Mouse (Mus musculus): Measurements from ENCODE around the gene Ubr4.

The Ubr4 gene

GRCm38 (mm10) chr4:139351931-139352711 lies at the start of gene Ubr4, which contains the start of the genes Mrto4 and Emc1:
Gene Ubr4 (plus strand): TSS chr4:139352609.
Gene Mrto4 (minus strand): TSS chr4:139352576.
Gene Emc1 (plus strand): TSS chr4:139352587.
- peak; percentile 68 to 74 for DNase-seq

GRCm38 (mm10) chr4:139305521-139305920 lies 46.9 kb upstream of the Ubr4 start:
- DNase-seq = no peak

GRCm38 (mm10) chr4:139307916-139308315 lies 44.5 kb upstream of the Ubr4 start:
- DNase-seq = no peak

GRCm38 (mm10) chr4:139309651-139310050 lies 42.8 kb upstream of the Ubr4 start:
- no peak for DNase-seq

GRCm38 (mm10) chr4:139310171-139310898 lies 42.1 kb upstream of the Ubr4 start, which contains the start of the genes Pqlc2 and Akr7a5:
Gene Pqlc2 (minus strand): TSS chr4:139310708.
Gene Akr7a5 (plus strand): TSS chr4:139310744.
- peak; percentile 93 for DNase-seq

GRCm38 (mm10) chr4:139310899-139311701 lies 41.3 kb upstream of the Ubr4 start:
- DNase-seq = no peak

- DNase-seq = no peak
Observed at GRCm38 (mm10) chr4:139311707-139312106, 40.7 kb upstream of the Ubr4 start.

GRCm38 (mm10) chr4:139312632-139313031 lies 39.8 kb upstream of the Ubr4 start:
- DNase-seq = no peak

- DNase-seq = no peak
Observed at GRCm38 (mm10) chr4:139318449-139318848, 34.0 kb upstream of the Ubr4 start.

GRCm38 (mm10) chr4:139319740-139320139 lies 32.7 kb upstream of the Ubr4 start:
- no peak for DNase-seq

GRCm38 (mm10) chr4:139330605-139331004 lies 21.8 kb upstream of the Ubr4 start:
- peak; percentile 69 to 79 for DNase-seq

GRCm38 (mm10) chr4:139334631-139335295 lies 17.6 kb upstream of the Ubr4 start:
- DNase-seq = no peak

GRCm38 (mm10) chr4:139335507-139335906 lies 16.9 kb upstream of the Ubr4 start:
- DNase-seq = no peak

GRCm38 (mm10) chr4:139336822-139337483 lies 15.5 kb upstream of the Ubr4 start:
- DNase-seq = peak; percentile 50 to 56

- DNase-seq = no peak
Observed at GRCm38 (mm10) chr4:139338145-139338544, 14.3 kb upstream of the Ubr4 start.

GRCm38 (mm10) chr4:139340835-139341234 lies 11.6 kb upstream of the Ubr4 start:
- no peak for DNase-seq

GRCm38 (mm10) chr4:139341556-139342233 lies 10.7 kb upstream of the Ubr4 start:
- no peak for DNase-seq

- DNase-seq = no peak
Observed at GRCm38 (mm10) chr4:139343718-139344117, 8.7 kb upstream of the Ubr4 start.

GRCm38 (mm10) chr4:139345416-139346019 lies 6.9 kb upstream of the Ubr4 start:
- no peak for DNase-seq

GRCm38 (mm10) chr4:139352832-139353231 lies 423 bp downstream of the Ubr4 start:
- no peak for DNase-seq

GRCm38 (mm10) chr4:139357211-139357610 lies 4.8 kb downstream of the Ubr4 start:
- no peak for DNase-seq
